7 mouse cellular contexts compared by ENCODE assay signal in genomic region chr8:84969241-84970134, GRCm38 (mm10). TPM values are rescaled to one million over a fixed set of nuclear protein-coding genes. Genes with fewer than 3 reads are reported as not detected.
DNase-seq lines count a peak whose midpoint lies in the region; ATAC-seq and TF ChIP-seq lines count a peak whose summit lies in the region.

TSS of gene Gm49661 (minus strand) at chr8:84969433.
TSS of gene Prdx2 (plus strand) at chr8:84969587.
TSS of gene Rnaseh2a (minus strand) at chr8:84969767.

- peak within 1 kb of the TSS; percentile 94 for H3K27ac ChIP-seq in gastrocnemius, adult 2 months
- peak within 1 kb of the TSS; percentile 73 for H3K27ac ChIP-seq in hindbrain, embryonic 14.5 days

- peak within 1 kb of the TSS; percentile 81 for H3K4me3 ChIP-seq in gastrocnemius, adult 2 months
- peak within 1 kb of the TSS; percentile 60 for H3K4me3 ChIP-seq in hindbrain, embryonic 14.5 days (replicated peaks; ENCODE audit: low read length)

- H3K4me2 ChIP-seq in hindbrain, embryonic 14.5 days (replicated peaks): peak within 1 kb of the TSS; percentile 90

- under 1% methylated on average over 56 of the region's 56 CpGs for WGBS in hindbrain, embryonic 14.5 days

- H3K4me1 ChIP-seq in hindbrain, embryonic 14.5 days (replicated peaks; ENCODE audit: control insufficient read depth, insufficient read depth, low read length): peaks cover 28% of the 10 kb centered on the region

- no peaks in the 10 kb centered on the region for H3K9me3 ChIP-seq in hindbrain, embryonic 14.5 days (ENCODE audit: control insufficient read depth, low read length)

- peak; percentile 82 for DNase-seq in adipocyte (ENCODE audit: low spot score)
- peak; percentile 86 for DNase-seq in cerebellum, postnatal 14 days
- DNase-seq in gastrocnemius, adult 2 months: peak; percentile 83
- peak; percentile 85 for DNase-seq in hindbrain, embryonic 14.5 days (ENCODE audit: low spot score)
- peak in 1 of 2 experiments; percentile 69 for DNase-seq in layer of hippocampus, postnatal 36 days
- DNase-seq in lung, postnatal 36 days: peak; percentile 80
- peak; percentile 86 to 87 for DNase-seq in right cerebral cortex, postnatal 10 days (ENCODE audit: low spot score in 2 of 2)

- intact Hi-C loops in gastrocnemius, adult 2 months (cut with DNase I): loop anchor here (5.0 to 10.0 kb wide), 2 partner anchors 58 to 305 kb away; partner anchors contain the start of genes Asna1, Ier2 and Trir

- peaks cover 38% of the 10 kb centered on the region for H3K36me3 ChIP-seq in hindbrain, embryonic 14.5 days (replicated peaks; ENCODE audit: control insufficient read depth, insufficient read depth)

- no peak for TF ChIP-seq CTCF in gastrocnemius, adult 2 months (IDR thresholded peaks at IDR 0.05)

- no peaks in the 10 kb centered on the region for H3K27me3 ChIP-seq in hindbrain, embryonic 14.5 days (ENCODE audit: control insufficient read depth, insufficient read depth, low read length)

- peak; percentile 83 for ATAC-seq in hindbrain, embryonic 14.5 days (ENCODE audit: low FRiP score)

- H3K9ac ChIP-seq in hindbrain, embryonic 14.5 days: peak within 1 kb of the TSS; percentile 93

RNA-seq across cellular contexts. Expression of gene Gm49661, which starts in this region (rescaled TPM):
- total RNA-seq in gastrocnemius, adult 2 months (2021): not detected
- polyA plus RNA-seq in hindbrain, embryonic 14.5 days (2014; fragmentation: Nextera tagmentation; extraction: Ambion mirVana): not detected in 2 replicates
- total RNA-seq in layer of hippocampus, postnatal 36 days (2021): not detected

RNA-seq across cellular contexts. Expression of gene Prdx2, which starts in this region (rescaled TPM):
- total RNA-seq in gastrocnemius, adult 2 months (2021): 100 to 1,000 TPM; 151 to 245 TPM
- polyA plus RNA-seq in hindbrain, embryonic 14.5 days (2014; fragmentation: Nextera tagmentation; extraction: Ambion mirVana): 1,143 and 1,221 TPM in 2 replicates
- total RNA-seq in layer of hippocampus, postnatal 36 days (2021): 100 to 1,000 TPM; 338 to 356 TPM

RNA-seq across cellular contexts. Expression of gene Rnaseh2a, which starts in this region (rescaled TPM):
- total RNA-seq in gastrocnemius, adult 2 months (2021): 10 to 100 TPM; 22.1 to 25.9 TPM
- 47.8 and 48.4 TPM in 2 replicates for polyA plus RNA-seq in hindbrain, embryonic 14.5 days (2014; fragmentation: Nextera tagmentation; extraction: Ambion mirVana)
- 10 to 100 TPM; 35.3 to 36.8 TPM for total RNA-seq in layer of hippocampus, postnatal 36 days (2021)
